27 mouse cellular contexts compared by ENCODE assay signal in the genomic region with DNA sequence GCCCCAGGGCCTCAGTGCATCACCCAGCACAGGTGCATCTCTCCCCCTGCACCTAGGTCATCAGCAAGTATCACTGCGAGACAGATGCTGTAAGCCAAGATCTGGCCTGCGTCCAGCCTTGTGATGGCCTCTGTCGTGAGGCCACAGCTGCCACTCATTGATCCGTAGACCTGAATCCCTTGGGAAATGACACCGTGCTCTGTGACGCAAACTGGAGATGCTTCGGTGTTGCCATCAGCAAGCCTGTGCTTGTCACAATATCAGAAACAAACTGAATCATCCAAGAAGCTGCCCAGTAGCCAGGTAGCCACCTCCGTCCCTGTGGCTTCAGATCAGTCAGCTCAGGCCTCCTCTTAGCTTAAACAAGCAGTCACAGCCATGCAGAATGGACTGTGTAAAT. TPM values are rescaled to one million over a fixed set of nuclear protein-coding genes. Genes with fewer than 3 reads are reported as not detected.
A peak's percentile ranks its signal among the peaks of the same experiment; 100 is the strongest.
DNase-seq lines count a peak whose midpoint lies in the region; ATAC-seq and TF ChIP-seq lines count a peak whose summit lies in the region.
"Had no signal": no experiment of that assay in that cellular context is flagged by ENCODE, and none has a peak within 500 bp of the region (broad histone marks: within the 10 kb centered on the region; RNA-seq: fewer than 3 reads in every experiment).

No protein-coding gene starts in this region.

- TF ChIP-seq CTCF in liver, postnatal 0 days (IDR thresholded peaks at IDR 0.05; ENCODE audit: low read depth): no peak

- H3K9me3 ChIP-seq in liver, postnatal 0 days (ENCODE audit: low read length): no peaks in the 10 kb centered on the region
- no peaks in the 10 kb centered on the region for H3K9me3 ChIP-seq in liver, embryonic 11.5 days (ENCODE audit: control insufficient read depth, low read length)
- H3K9me3 ChIP-seq: embryonic facial prominence, embryonic 12.5 days; embryonic facial prominence, embryonic 15.5 days; heart, embryonic 10.5 days; heart, embryonic 13.5 days; hindbrain, embryonic 12.5 days had no signal

- H3K9ac ChIP-seq in liver, postnatal 0 days (replicated peaks): no peak overlapping the region
- no peak overlapping the region for H3K9ac ChIP-seq in liver, embryonic 11.5 days (ENCODE audit: low read depth, low read length)
- H3K9ac ChIP-seq: embryonic facial prominence, embryonic 12.5 days; embryonic facial prominence, embryonic 15.5 days; forebrain, postnatal 0 days; heart, embryonic 13.5 days; hindbrain, embryonic 12.5 days had no signal

- ATAC-seq in liver, postnatal 0 days: peak; percentile 33; the same call in 1 of the 2 replicates
- ATAC-seq in liver, embryonic 11.5 days (replicated peaks; ENCODE audit: low FRiP score): no peak
- ATAC-seq: CD4-positive, CD25-positive, alpha-beta regulatory T cell, adult 4 months; forebrain, embryonic 14.5 days; Patski had no signal

- no peak overlapping the region for H3K27ac ChIP-seq in liver, postnatal 0 days (ENCODE audit: low read depth)
- no peak overlapping the region for H3K27ac ChIP-seq in liver, embryonic 11.5 days (ENCODE audit: low read depth, low read length)
- H3K27ac ChIP-seq: embryonic facial prominence, embryonic 12.5 days; embryonic facial prominence, embryonic 15.5 days; heart, embryonic 10.5 days; heart, embryonic 13.5 days; hindbrain, embryonic 12.5 days had no signal

- H3K36me3 ChIP-seq in liver, postnatal 0 days (replicated peaks; ENCODE audit: insufficient read depth, low read length): peaks cover 11% of the 10 kb centered on the region
- 0 out of 2 replicates have a peak, but pooled peaks cover 2% of the 10 kb centered on the region for H3K36me3 ChIP-seq in liver, embryonic 11.5 days (ENCODE audit: control insufficient read depth, insufficient read depth, low read length)

- H3K4me1 ChIP-seq in liver, postnatal 0 days (ENCODE audit: insufficient read depth): no peaks in the 10 kb centered on the region
- no peaks in the 10 kb centered on the region for H3K4me1 ChIP-seq in liver, embryonic 11.5 days (replicated peaks; ENCODE audit: control insufficient read depth, insufficient read depth, low read length)
- H3K4me1 ChIP-seq: embryonic facial prominence, embryonic 12.5 days; embryonic facial prominence, embryonic 15.5 days had no signal

- TF ChIP-seq EP300 in liver, postnatal 0 days (IDR thresholded peaks at IDR 0.05; ENCODE audit: low read depth): no peak

- DNase-seq in heart, adult 11 months: peak; percentile 84
- DNase-seq in heart, adult 8-10 months (ENCODE audit: low spot score): no peak
- no peak for DNase-seq in liver, postnatal 0 days
- no peak for DNase-seq in liver, embryonic 11.5 days (ENCODE audit: low spot score)
- peak; percentile 55 for DNase-seq in retina, embryonic 14.5 days (ENCODE audit: low spot score)
- no peak for DNase-seq in retina, postnatal 1 day
- peak; percentile 30 for DNase-seq in mesoderm, embryonic 11.5 days (ENCODE audit: low read depth, low spot score)
- no peak for DNase-seq in spleen, adult 18-20 months
- DNase-seq: adrenal gland, postnatal 10 days; adrenal gland, postnatal 36 days; cerebellum, adult 2 months; cerebellum, adult 9-11 months; cerebellum, postnatal 36 days; gastrocnemius, adult 2 months; gastrocnemius, postnatal 14 days; heart, adult 18-20 months; heart, postnatal 14 days; heart, postnatal 4 days had no signal

- no peak overlapping the region for H3K4me2 ChIP-seq in liver, postnatal 0 days (ENCODE audit: low read depth, low read length)
- no peak overlapping the region for H3K4me2 ChIP-seq in liver, embryonic 11.5 days
- H3K4me2 ChIP-seq: embryonic facial prominence, embryonic 12.5 days; embryonic facial prominence, embryonic 15.5 days; heart, embryonic 13.5 days; hindbrain, embryonic 12.5 days had no signal

- H3K4me3 ChIP-seq in liver, postnatal 0 days (ENCODE audit: low read depth, low read length): no peak overlapping the region
- H3K4me3 ChIP-seq in liver, embryonic 11.5 days (ENCODE audit: low read depth, low read length): no peak overlapping the region
- H3K4me3 ChIP-seq: embryonic facial prominence, embryonic 12.5 days; embryonic facial prominence, embryonic 15.5 days; gastrocnemius, adult 2 months; heart, embryonic 10.5 days; heart, embryonic 13.5 days; hindbrain, embryonic 12.5 days had no signal

- WGBS in liver, postnatal 0 days (ENCODE audit: insufficient replicate concordance): 78% methylated on average over 8 of the region's 8 CpGs
- 92% methylated on average over 8 of the region's 8 CpGs for WGBS in liver, embryonic 11.5 days

- H3K27me3 ChIP-seq in liver, postnatal 0 days (ENCODE audit: insufficient read depth, low read length): no peaks in the 10 kb centered on the region
- no peaks in the 10 kb centered on the region for H3K27me3 ChIP-seq in liver, embryonic 11.5 days (replicated peaks; ENCODE audit: control insufficient read depth, insufficient read depth, low read length)
- H3K27me3 ChIP-seq: embryonic facial prominence, embryonic 12.5 days; embryonic facial prominence, embryonic 15.5 days; heart, embryonic 13.5 days; hindbrain, embryonic 12.5 days; Patski had no signal

RNA-seq across cellular contexts. Expression of gene Gm340, which starts 7.5 kb away (rescaled TPM):
- 10 to 100 TPM in 1 of 4 experiments, 1 to 10 TPM in 3; 8.0 to 11.6 (median 9.3) TPM for total RNA-seq in heart, adult 8-10 months (2022)
- polyA plus RNA-seq in liver, postnatal 0 days (2015; fragmentation: Nextera tagmentation; extraction: Ambion mirVana): 0.64 and 0.86 TPM in 2 replicates
- polyA plus RNA-seq in liver, embryonic 11.5 days (2014; fragmentation: Nextera tagmentation; extraction: Ambion mirVana): 3.4 and 4.1 TPM in 2 replicates

Comparison
In these comparisons a context has a peak if more than half of its experiments do, and no peak if none do; other contexts are left out.
1. DNase-seq: peak in heart, adult 11 months (single experiment), retina, embryonic 14.5 days (single experiment) and mesoderm, embryonic 11.5 days (single experiment); none in heart, adult 8-10 months (single experiment), liver, postnatal 0 days (single experiment), liver, embryonic 11.5 days (single experiment), retina, postnatal 1 day (single experiment) and spleen, adult 18-20 months (0 of 2).